Comparison of ENCODE assay signal across 9 mouse cellular contexts in the genomic region with DNA sequence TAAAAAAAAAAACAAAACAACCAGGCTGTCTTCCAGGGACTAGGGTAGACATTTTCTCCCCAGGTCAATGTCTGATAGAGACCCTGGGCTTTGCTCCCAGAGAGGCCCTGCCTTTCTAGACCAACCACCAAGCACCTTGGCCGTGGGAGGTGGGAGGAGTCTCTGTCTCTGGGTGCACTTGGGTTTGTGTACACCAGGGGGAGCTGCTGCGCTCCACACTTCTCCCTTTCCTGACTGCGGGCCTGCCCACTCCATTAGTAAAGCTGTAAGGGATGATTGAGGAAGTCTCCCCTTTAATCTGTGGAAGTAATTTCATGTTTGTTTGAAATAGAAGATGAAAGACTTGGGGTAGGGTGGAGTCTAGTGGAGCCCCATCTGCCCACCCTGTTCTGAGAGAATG. TPM values are rescaled to one million over a fixed set of nuclear protein-coding genes. Genes with fewer than 3 reads are reported as not detected.
DNase-seq lines count a peak whose midpoint lies in the region; TF ChIP-seq lines count a peak whose summit lies in the region.
"Had no signal": no experiment of that assay in that cellular context is flagged by ENCODE, and none has a peak within 500 bp of the region (broad histone marks: within the 10 kb centered on the region; RNA-seq: fewer than 3 reads in every experiment).

No protein-coding gene starts in this region.

- peak; percentile 59 to 82 for DNase-seq in adrenal gland, adult (ENCODE audit: inconsistent age in 2 of 2, low spot score in 1 of 2)
- DNase-seq in adrenal gland, postnatal 4 days (ENCODE audit: low spot score in 2 of 2) = no peak
- DNase-seq in layer of hippocampus, adult 11-12 months (ENCODE audit: low spot score) = peak; percentile 67
- no peak for DNase-seq in layer of hippocampus, postnatal 36 days
- DNase-seq in adipocyte (ENCODE audit: low spot score) = peak; percentile 73
- DNase-seq in frontal cortex, postnatal 25 days (ENCODE audit: low spot score in 2 of 2) = peak; percentile 30 to 41
- DNase-seq in lung, postnatal 14 days = peak; percentile 62

- H3K27ac ChIP-seq in testis, adult 2 months (ENCODE audit: control insufficient read depth, insufficient read depth, low read depth, low read length) = no peak overlapping the region
- H3K27ac ChIP-seq: hindbrain, embryonic 15.5 days had no signal

- H3K4me3 ChIP-seq in testis, adult 2 months (ENCODE audit: control insufficient read depth, low read depth, low read length) = no peak overlapping the region
- H3K4me3 ChIP-seq: hindbrain, embryonic 15.5 days had no signal

- TF ChIP-seq POLR2A in testis, adult 2 months (IDR thresholded peaks at IDR 0.05; ENCODE audit: control insufficient read depth, low read depth, low read length) = no peak

- H3K27me3 ChIP-seq in testis, adult 2 months (ENCODE audit: control insufficient read depth, insufficient read depth, low read length) = no peaks in the 10 kb centered on the region
- H3K27me3 ChIP-seq: hindbrain, embryonic 15.5 days had no signal

- H3K36me3 ChIP-seq in testis, adult 2 months (ENCODE audit: control insufficient read depth, insufficient read depth, low read length) = no peaks in the 10 kb centered on the region; the same call in 1 of the 2 replicates

- no peaks in the 10 kb centered on the region; the same call in 1 of the 2 replicates for H3K4me1 ChIP-seq in testis, adult 2 months (ENCODE audit: control insufficient read depth, insufficient read depth, low read length)

- TF ChIP-seq CTCF in testis, adult 2 months (IDR thresholded peaks at IDR 0.05; ENCODE audit: control insufficient read depth, insufficient read depth, insufficient replicate concordance, low read depth, low read length) = peak; percentile 77; the same call in 1 of the 2 replicates

RNA-seq across cellular contexts. Expression of a gene that starts 20.8 kb away (rescaled TPM):
- total RNA-seq in adrenal gland, postnatal 4 days (2021) = 10 to 100 TPM; 25.6 to 30.7 TPM
- 10 to 100 TPM; 52.5 to 66.0 TPM for total RNA-seq in layer of hippocampus, postnatal 36 days (2021)
- polyA plus RNA-seq in testis, adult 2 months (2012; rRNA removed) = 21.2 and 25.0 TPM in 2 replicates

RNA-seq across cellular contexts. Expression of a gene that starts 20.9 kb away (rescaled TPM):
- 10 to 100 TPM; 11.5 to 12.3 TPM for total RNA-seq in adrenal gland, postnatal 4 days (2021)
- total RNA-seq in layer of hippocampus, postnatal 36 days (2021) = 1 to 10 TPM; 8.5 to 9.3 TPM
- 61.0 and 70.6 TPM in 2 replicates for polyA plus RNA-seq in testis, adult 2 months (2012; rRNA removed)

Comparison
In these comparisons a context has a peak if more than half of its experiments do, and no peak if none do; other contexts are left out.
1. DNase-seq: peak in adrenal gland, adult (2 of 2), layer of hippocampus, adult 11-12 months (single experiment), adipocyte (single experiment), frontal cortex, postnatal 25 days (2 of 2) and lung, postnatal 14 days (single experiment); none in adrenal gland, postnatal 4 days (0 of 2) and layer of hippocampus, postnatal 36 days (0 of 2).